Mouse (Mus musculus) CD4-positive, CD25-positive, alpha-beta regulatory T cell, adult 2 months (primary cell): Measurements from ENCODE around the gene Scrn1.

Experiments used
- DNase-seq: peaks from one replicate; pipeline ENCODE4 v3.0.0-alpha.2; 2012; ENCODE audit warnings: low read depth, low spot score

Gene Scrn1

DNA sequence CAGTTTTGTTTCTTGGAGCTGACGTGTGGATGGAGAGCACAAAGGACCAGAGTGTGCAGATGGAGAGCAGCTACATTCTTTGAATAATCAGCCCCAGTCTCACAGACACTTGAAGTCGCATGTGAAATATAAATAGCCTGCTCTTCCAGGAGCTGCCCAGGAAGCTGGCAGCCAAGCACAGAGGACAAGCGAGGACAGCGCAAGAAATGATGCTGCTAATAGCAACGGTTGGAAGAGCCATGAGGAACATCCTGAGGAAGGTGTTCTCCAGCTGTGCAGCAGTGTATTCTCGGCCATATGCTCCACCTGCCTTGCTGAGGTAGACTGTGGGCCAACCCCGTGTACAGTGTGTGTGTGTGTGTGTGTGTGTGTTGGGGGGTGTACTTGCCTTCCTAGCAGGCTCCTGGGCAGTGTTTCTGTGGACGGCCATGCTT is 35.2 kb downstream of the Scrn1 start:
- DNase-seq = no peak

- no peak for DNase-seq
Observed at GRCm38 (mm10) chr6:54530182-54530581, 36.1 kb downstream of the Scrn1 start.

DNA sequence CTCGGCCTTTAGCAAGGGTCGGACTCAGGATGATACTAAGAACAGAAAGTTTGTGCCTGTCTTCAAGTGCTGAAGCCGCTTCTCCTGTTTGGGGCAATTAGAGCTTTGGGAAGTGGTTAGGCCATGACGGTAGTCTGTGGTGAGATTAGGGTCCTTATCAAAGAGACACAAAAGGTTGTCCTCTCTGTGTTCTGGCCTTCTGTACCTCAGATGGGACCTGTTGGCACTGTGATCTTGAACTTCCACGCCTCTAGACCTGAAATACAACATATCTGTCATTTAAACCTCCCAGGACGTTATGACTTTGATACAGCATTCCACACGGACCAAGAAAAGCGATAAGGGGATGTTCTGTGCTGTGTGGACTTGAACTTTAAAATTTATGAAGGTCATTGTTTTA is 37.6 kb downstream of the Scrn1 start:
- no peak for DNase-seq

DNA sequence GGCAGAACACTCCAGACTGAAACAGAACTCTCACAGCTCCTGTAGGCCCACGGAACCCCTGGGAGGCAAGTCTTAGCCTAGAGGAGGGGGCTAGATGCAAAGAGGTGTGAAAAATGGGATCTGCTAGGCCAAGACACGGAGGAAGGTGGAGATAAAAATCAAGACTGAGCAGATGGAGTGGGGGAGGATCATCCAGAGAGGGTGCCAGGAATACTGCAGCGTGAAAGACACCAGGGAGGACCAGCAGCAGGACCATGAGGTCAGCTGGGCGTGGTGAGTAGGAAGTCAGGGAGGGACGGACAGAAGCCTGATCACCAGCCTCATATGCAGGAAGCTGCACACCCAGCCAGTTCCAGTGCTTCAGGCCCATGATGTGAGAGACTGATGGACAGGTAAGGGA is 47.5 kb downstream of the Scrn1 start:
- no peak for DNase-seq

- no peak for DNase-seq
Observed at GRCm38 (mm10) chr6:54516512-54517134, 49.7 kb downstream of the Scrn1 start.

GRCm38 (mm10) chr6:54512256-54512655 is 54.0 kb downstream of the Scrn1 start:
- DNase-seq = no peak

DNA sequence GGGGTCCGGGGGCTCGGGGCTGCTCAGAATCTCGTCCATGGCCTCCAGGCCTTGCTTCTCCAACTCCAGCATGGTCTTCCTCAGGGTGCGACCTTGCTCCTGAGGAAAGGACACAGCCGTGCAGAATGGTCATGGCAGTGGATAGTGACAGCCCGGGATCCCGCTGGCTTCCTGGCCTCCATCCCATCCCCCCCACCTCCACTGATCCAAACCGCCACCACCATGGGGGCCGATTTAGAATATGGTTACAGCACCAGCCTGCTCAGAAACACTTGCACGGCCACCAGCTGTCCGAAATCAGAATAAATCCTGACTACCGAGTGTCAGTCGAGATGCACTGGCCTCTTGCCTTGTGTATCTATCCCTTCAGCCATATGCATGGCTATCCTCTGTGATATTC is 57.0 kb downstream of the Scrn1 start:
- DNase-seq = no peak

DNA sequence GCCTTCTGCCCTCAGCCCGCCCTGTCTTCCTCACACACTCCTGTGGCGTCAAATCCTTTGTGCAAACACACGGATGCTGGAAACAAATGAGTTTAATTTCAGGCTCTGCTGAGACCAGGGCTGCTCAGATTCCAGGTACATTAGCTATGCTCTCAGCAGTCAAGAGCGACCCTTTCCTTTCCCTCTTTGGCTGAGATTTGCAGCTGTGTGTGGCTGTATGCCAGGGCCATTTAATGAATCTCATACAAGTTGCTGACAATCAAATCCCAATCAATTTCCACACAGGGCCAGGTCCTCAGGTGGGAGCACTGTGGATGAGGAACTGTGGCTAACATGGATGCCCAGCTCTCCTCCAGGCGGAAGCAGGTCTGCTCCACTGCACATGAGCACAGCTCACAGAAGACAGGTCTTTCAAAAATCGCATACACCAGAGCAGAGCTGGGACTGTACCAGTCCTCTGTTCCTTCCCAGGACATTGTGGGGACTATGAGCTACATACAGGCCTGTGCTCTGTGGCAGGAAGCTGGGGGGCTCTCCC is 58.0 kb downstream of the Scrn1 start:
- no peak for DNase-seq

- DNase-seq = no peak
Observed at GRCm38 (mm10) chr6:54507808-54508207, 58.5 kb downstream of the Scrn1 start.

GRCm38 (mm10) chr6:54507002-54507401 is 59.3 kb downstream of the Scrn1 start:
- no peak for DNase-seq

DNA sequence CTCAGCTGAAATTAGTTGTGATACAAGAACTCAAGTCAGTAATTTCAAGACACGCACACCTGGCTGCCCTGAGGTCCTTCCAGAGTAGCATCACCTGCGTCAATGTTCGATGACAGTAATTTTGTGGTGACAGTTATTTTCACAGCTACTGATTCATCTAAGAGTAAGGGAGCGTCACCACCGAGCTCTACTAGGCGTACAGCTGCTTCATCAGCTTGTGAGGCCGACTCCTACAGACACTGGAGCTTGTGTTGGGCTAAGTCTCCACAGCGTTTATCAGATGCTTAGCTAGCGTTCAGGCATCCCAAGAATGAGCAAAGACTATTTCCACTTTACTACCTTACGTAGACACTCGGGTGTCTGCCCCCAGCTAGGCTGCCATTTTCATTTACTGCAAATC is 60.0 kb downstream of the Scrn1 start:
- no peak for DNase-seq

GRCm38 (mm10) chr6:54502661-54503115 is 63.6 kb downstream of the Scrn1 start:
- DNase-seq = no peak

DNA sequence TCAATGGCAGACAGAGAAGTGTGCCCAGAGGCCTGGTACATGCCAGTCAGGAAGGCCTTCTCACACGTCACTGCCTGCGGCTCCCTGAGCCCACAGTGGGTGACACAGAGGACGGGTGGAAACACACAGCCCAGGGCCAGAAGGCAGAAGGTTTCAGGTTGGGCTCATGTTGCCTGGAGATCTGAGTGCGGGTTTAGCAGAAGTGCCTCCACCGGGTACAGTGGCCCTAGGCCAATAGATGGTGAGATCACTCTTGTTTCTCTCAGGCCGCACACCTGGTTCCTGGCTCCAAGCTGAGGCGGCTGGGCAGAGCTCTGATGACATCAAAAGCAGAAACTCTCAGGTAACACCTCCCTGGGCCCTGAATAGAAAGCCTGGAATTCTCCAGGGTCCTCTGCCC is 70.1 kb downstream of the Scrn1 start:
- no peak for DNase-seq

DNA sequence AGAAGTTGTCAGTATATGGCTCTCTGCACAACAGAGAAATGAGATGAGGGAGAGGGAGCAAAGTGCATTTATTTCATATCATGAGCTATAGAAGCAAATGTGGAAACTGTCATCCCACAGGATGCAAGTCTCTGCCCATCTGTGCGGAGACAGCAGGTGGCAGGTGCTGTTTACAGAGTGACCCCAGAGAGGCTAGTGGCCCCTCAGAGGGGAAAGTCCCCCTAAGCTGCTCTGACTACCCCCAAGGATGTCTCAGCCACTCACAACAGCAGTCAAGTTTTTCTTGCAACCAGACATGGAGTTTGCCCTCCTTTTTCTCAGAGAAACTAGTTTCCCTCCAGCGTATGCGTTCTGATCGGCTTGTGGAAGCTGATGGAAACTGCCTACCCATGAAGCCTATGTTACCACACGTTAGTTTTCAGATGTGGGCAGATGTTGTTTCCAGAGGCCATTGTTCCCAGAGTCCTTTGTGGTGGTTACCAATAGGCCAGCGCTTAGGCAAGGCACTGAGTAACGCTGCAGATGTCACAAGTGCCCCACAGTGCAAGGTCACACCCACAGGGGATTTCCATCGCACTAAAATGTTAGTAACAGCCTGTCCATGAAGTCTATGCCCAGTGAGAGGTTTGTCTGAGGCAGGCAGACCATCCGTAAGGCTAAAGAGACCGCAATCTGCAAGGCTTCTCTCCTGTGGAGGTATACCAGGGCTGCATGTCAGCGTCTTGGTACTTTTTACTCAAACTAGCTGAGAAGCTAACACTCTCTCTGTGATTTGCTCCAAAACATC is 71.5 kb downstream of the Scrn1 start:
- DNase-seq = no peak

GRCm38 (mm10) chr6:54494097-54494496 is 72.2 kb downstream of the Scrn1 start:
- no peak for DNase-seq

GRCm38 (mm10) chr6:54491074-54491473 is 75.2 kb downstream of the Scrn1 start:
- DNase-seq = no peak

DNA sequence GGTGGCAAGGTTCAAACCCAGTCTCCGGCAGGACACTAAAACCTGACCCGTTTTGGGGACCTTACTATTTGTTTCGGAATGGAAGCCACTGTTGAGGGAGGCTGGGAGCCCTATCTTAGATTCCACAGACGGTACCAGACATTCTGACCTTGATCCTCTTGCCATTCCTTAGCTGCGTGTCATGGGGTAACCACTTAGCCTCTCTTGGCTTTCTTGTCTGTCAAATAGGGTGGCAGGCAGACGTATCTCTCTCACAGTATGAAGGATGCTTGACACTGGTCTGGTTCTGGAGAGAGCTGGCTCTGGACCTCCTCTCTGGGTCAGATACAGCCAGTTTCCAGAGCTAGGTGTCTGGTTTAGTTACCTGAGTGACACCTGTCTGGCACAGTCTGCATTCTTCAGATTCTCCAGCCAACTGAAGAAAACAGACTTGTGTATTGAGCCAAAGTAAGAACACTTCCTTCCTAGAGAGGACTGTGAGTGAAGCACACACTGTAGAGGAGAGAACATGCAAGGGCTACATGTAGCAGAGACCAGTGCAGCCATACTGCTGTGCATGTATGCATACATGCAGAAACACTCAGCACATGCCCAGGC is 80.2 kb downstream of the Scrn1 start:
- no peak for DNase-seq

DNA sequence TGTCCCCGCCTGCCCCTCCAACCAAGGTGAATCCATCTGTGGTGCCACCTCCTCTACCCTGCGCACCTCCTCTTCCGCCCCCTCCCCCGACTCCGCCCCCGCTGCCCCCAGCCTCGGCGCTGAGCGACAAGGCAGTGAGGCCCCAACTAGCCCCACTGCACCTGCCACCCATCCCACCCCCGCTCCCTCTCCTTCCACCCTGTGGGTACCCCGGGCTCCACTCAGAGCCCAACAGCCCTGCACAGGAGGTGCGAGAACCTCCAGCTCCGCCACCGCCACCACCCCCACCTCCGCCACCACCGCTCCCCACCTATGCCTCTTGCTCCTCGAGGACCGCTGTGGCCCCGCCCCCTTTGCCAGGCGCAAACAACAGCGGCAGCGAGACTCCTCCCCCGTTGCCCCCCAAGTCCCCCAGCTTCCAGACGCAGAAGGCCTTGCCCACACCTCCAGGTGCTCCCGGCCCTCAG is 80.8 kb downstream of the Scrn1 start:
- DNase-seq = no peak

DNA sequence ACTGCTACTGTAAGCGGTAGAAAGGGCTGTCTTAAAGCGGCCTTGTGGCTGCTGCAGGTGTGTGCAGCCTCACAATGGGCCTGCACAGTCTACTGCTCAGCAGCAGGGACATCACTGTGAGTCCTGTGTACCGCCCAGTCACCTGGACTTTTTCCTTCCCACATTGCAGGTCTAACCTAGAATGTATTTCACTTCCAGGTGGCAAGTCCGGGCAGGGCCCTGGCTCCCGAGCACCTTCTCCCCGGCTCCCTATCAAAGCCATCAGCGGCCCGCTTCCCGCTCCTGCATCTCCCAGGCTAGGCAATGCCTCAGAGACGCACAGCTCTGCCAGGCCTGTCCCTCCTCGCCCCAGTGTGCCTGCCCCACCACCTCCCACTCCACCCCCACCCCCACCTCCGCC is 81.3 kb downstream of the Scrn1 start:
- no peak for DNase-seq

GRCm38 (mm10) chr6:54481390-54482112 is 84.7 kb downstream of the Scrn1 start:
- DNase-seq = no peak

DNA sequence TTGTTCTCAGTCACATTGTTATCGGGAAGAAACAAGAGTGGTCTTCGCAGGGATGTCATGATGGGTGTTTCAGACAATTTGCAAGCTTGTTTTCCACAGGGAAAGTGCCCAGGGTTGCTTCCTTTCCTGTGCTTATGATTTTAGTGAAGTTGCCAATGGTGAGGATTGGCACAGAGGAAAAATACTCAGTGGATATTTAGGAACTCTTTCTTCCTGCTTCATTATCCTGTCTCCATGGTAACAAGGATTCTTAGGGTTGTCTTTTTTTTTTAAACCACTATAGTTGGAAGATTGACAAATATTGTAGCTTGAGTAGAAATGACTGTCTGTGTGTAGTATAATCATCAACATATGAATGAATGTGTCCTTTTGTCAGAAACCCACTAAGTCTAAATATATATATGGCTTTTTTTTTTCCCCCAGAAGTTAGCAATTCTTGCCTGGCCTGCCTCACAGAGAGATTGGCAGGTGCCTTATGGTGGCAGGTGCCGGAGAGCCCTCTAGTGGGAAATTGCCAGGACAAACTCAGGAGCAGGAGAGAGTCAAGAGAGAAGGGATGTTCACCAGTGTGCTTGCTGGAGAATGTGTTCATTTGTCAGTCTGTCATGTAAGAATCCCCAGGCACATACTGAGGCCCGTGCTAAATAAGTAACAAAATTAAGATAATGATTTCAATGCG is 87.5 kb downstream of the Scrn1 start:
- DNase-seq = no peak
